Mouse (Mus musculus) layer of hippocampus, adult 8-10 months (tissue): ENCODE data around the gene Ceacam20. TPM values are rescaled to one million over a fixed set of nuclear protein-coding genes. Genes with fewer than 3 reads are reported as not detected.
"Not testable (repeated sequence)": the region's sequence is repeated elsewhere in the genome, so short reads cannot be mapped to it uniquely, and the experiment has no call there.

Experiments used
- DNase-seq, 2 experiments: peaks; one replicate each; pipeline ENCODE4 v3.0.0; 2022; ENCODE audit warnings: low spot score in 2 of 2
- total RNA-seq, 4 experiments: library from RNA; stranded (reverse); gene quantifications; 2 replicates each; pipeline ENCODE4 v1.2.4; 2022

Gene Ceacam20
- total RNA-seq, 4 experiments from 2014 or later = not detected

- DNase-seq = no peak
Observed at GRCm38 (mm10) chr7:19948956-19949355, 16.3 kb upstream of the Ceacam20 start.

- no peak for DNase-seq
Observed at GRCm38 (mm10) chr7:19949996-19950395, 15.2 kb upstream of the Ceacam20 start.

GRCm38 (mm10) chr7:19950589-19950988 lies 14.6 kb upstream of the Ceacam20 start, which contains the start of gene Igsf23:
Gene Igsf23 (minus strand): TSS chr7:19950756.
- no peak for DNase-seq

- DNase-seq = no peak
Observed at GRCm38 (mm10) chr7:19952320-19952986, 12.8 kb upstream of the Ceacam20 start.

- DNase-seq = no peak
Observed at GRCm38 (mm10) chr7:19953054-19953453, 12.2 kb upstream of the Ceacam20 start.

- DNase-seq = no peak
Observed at GRCm38 (mm10) chr7:19955861-19956260, 9.4 kb upstream of the Ceacam20 start.

- peak; percentile 75 to 94 for DNase-seq
Observed at GRCm38 (mm10) chr7:19956341-19956781, 8.9 kb upstream of the Ceacam20 start.

- DNase-seq = no peak
Observed at GRCm38 (mm10) chr7:19962423-19962822, 2.8 kb upstream of the Ceacam20 start.

- DNase-seq = no peak
Observed at GRCm38 (mm10) chr7:19969106-19969505, 3.9 kb downstream of the Ceacam20 start.

GRCm38 (mm10) chr7:19969541-19970090 lies 4.4 kb downstream of the Ceacam20 start:
- DNase-seq = no peak

GRCm38 (mm10) chr7:19970196-19970595 lies 5.0 kb downstream of the Ceacam20 start:
- no peak for DNase-seq

GRCm38 (mm10) chr7:19971516-19971915 lies 6.3 kb downstream of the Ceacam20 start:
- no peak for DNase-seq

GRCm38 (mm10) chr7:19991165-19991564 lies 26.0 kb downstream of the Ceacam20 start, which contains the start of gene Nlrp9b:
Gene Nlrp9b (plus strand): TSS chr7:19991465.
- DNase-seq = not testable (repeated sequence)

GRCm38 (mm10) chr7:19996721-19997120 lies 31.5 kb downstream of the Ceacam20 start:
- DNase-seq = not testable (repeated sequence)

- no peak for DNase-seq
Observed at GRCm38 (mm10) chr7:20009987-20010386, 44.8 kb downstream of the Ceacam20 start.

Other genes starting within 250 kb of the Ceacam20 start
- 100 to 1,000 TPM; 104 to 112 (median 109) TPM for gene Tomm40, start 250.0 kb upstream of the Ceacam20 start, total RNA-seq
- 1 to 10 TPM; 5.7 to 8.2 (median 7.0) TPM for gene Nectin2, start 214.9 kb upstream of the Ceacam20 start, total RNA-seq
- 10 to 100 TPM; 11.0 to 15.2 (median 13.2) TPM for gene Bcam, start 194.4 kb upstream of the Ceacam20 start, total RNA-seq
- gene Cblc, start 168.6 kb upstream of the Ceacam20 start, total RNA-seq = not detected
- gene Bcl3, start 142.6 kb upstream of the Ceacam20 start, total RNA-seq = 10 to 100 TPM in 1 of 4 experiments, 1 to 10 TPM in 1, under 1 TPM in 2; 0.75 to 11.9 (median 2.3) TPM
- gene Gm19345, start 113.4 kb upstream of the Ceacam20 start, total RNA-seq = 1 to 10 TPM; 1.5 to 2.6 (median 2.2) TPM
- not detected for gene Ceacam16, start 104.1 kb upstream of the Ceacam20 start, total RNA-seq
- not detected for gene Ceacam19, start 77.4 kb upstream of the Ceacam20 start, total RNA-seq
- 10 to 100 TPM; 12.5 to 16.1 (median 13.8) TPM for gene Pvr, start 44.3 kb upstream of the Ceacam20 start, total RNA-seq
- gene Igsf23, start 14.7 kb upstream of the Ceacam20 start, total RNA-seq = under 1 TPM in 1 of 4 experiments, not detected in 3; 0.20 TPM
- gene Nlrp9b, start 26.1 kb downstream of the Ceacam20 start, total RNA-seq = not detected
- not detected for gene Vmn1r91, start 134.3 kb downstream of the Ceacam20 start, total RNA-seq
- not detected for gene Gm16442, start 157.2 kb downstream of the Ceacam20 start, total RNA-seq
- gene Vmn1r93, start 173.7 kb downstream of the Ceacam20 start, total RNA-seq = not detected
- not detected for gene Vmn1r94, start 203.0 kb downstream of the Ceacam20 start, total RNA-seq
- gene Vmn1r95, start 228.3 kb downstream of the Ceacam20 start, total RNA-seq = not detected
- not detected for gene Gm6164, start 240.2 kb downstream of the Ceacam20 start, total RNA-seq